Mouse (Mus musculus) adrenal gland, postnatal 36 days (tissue): ENCODE data around the gene Efna4. TPM values are rescaled to one million over a fixed set of nuclear protein-coding genes. Genes with fewer than 3 reads are reported as not detected.

ENCODE experiments used
- DNase-seq, 2 experiments: peaks; one replicate each; pipeline ENCODE4 v3.0.0; 2021; ENCODE audit warnings: mixed read lengths in 1 of 2
- long read RNA-seq, 2 experiments: library from polyadenylated mRNA; stranded (forward); transcript quantifications; one replicate each; pipeline ENCODE4 v2.0.0; 2021; ENCODE audit warnings: borderline sequencing depth in 2 of 2
- total RNA-seq, 2 experiments: library from RNA; stranded (reverse); gene quantifications; 2 replicates each; pipeline ENCODE4 v1.2.3; 2021

Efna4 gene
- 1 to 10 TPM in 1 of 2 experiments, under 1 TPM in 1; 0.93 to 1.3 TPM for total RNA-seq
- long read RNA-seq, experiment 1, partial matches to known transcripts: 0 of 1 reads
- long read RNA-seq, experiment 1, other reads (novel, unspliced or antisense): 1 of 1 reads
- long read RNA-seq, experiment 2, partial matches to known transcripts: 0 of 1 reads
- long read RNA-seq, experiment 2, other reads (novel, unspliced or antisense): 0 of 1 reads

DNA sequence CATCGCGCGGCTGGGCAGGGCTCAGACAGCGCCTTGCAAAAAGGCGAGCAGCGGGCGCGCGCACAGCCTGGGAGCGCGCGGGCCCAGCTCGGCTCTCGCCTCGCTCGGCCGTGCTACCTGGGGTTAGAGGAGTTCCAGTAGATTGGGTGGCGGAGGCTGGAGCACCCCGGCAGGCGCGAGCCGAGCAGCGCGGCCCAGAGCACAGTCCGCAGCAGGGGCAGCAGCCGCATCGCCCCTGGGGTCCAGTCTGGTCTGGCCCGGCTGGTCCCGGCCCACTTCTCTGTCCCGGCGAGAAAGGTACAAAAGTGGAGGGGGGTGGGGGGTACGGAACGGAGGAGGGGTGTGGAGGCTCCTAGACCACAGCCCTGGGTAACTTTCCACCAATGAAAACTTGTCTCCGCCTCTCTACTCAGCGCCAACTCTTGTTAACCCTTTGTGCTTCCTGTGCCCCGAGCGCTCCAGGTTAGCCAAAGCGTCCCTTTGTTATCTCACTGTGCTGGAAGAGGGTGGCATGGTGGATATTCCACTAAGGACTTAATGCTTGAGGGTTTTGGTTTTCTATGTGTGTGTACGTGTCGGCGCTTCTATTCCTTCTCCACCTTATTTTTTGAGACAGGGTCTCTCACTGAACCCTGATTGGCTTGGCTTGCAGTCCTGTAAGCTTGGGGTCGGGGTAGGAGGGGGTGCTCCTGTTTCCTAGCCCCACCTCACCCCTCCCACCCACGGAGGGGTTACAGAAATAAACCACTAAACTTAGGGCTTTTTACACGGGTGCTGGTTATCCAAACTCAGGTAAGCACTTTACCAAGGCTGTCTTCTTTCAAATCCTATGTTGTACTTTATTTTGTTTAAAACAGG is at the start of gene Efna4:
Gene Efna4, minus strand, starts transcription at position 308 of the 858 bp plus-strand sequence.
- DNase-seq: peak; percentile 56 to 70

DNA sequence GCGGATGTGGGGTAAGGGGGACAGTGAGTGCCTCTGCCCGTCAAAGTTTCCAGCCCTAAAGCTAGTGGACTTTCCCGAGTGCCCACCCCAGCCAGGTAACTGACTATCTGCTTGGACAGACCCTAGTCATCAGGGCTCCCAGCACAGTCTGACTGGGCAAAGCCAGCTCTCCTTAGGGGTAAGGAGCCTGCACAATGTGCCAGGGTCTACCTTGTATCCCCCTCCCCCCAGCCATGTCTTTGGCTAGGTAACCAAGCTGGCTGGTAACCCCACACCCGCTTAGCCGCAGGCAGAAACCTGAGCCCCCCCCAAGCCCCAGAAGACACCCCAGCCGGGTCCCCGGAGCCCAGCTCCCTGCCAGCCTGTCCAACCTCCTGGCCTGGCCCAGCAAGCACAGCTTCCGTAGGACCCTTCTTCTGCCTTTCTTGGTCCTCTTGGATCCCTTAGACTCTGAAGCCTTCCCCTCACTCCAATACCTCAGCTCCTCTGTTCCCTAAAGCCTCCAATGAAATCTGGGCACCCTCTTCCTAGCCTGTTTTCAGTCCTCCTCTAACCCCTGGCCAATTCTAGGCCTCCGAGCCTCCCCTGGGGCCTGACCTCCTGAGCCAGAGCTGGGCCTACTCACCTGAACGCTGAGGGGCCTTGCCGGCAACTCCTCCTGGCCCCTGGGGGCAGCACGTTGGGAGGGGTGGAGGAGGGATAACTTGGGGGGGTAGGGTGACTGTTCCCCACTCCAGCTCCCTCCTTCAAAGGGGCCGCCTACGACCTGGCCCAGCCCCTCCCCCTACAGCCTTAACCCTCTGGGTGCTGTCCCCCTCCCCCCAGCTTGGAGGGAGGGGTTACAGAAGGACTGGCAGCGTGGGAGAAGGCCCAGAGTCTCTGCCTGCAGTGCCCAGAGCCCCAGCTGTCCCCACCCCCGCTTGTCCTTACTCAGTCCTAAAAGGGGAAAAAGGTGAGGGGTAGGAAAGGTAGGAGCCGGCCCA is 48.9 kb upstream of the Efna4 start:
- peak in 1 of 2 experiments; percentile 53 for DNase-seq

DNA sequence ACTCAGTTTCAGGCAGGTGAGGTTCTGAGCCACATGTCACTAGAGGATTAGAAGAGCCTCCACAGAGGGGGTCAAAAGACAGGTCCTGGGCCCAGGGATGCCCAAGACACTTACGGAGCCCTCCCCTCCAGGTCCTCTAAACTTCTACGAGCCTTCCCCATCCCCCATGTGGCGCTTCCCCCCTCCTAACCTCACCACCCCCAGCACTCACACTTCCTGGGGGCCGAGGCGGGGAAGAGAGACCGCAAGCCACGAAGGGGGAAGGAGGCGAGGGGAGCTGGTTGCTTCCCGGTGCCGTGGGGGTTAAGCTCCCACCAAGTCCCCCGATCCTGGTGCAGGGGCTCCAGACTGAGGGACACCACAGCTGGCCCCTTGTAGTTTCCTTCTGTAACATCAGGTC is 47.6 kb upstream of the Efna4 start:
- DNase-seq: no peak

DNA sequence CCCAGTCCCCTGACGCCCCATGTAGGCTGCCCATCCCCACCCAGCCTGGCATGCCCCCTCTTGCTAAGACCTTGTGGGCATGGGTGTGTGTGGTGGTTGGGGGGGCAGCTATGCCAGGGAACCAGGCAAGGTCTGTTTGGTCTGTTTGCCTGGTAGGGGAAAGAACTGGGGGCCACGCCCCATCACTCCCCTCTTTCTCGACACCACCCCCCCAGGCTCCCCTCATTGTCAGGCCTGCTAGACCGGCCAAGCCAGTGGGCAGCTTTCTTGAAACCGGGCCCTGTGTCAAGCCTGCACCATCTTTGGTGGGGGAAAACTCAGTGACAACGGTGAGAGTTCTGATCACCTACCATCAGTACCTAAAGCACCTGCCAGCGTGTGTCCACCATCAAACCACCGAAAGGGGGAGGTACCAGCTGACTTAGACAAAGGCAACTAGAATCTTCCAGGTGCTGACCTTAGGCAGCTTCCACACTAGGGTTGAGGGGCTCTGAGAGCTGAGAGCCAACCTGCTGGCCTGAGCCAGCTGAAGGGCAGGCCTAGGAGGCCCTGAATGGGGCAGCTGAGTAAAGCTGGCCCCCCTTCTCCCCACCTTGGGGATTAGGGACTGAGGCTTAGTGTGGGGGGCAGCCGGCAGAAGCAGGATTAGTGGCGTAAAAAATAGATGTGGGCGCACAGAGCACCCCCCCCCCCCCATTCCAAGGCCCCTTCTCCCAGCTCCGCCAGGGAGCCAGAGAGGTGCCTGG is 46.7 kb upstream of the Efna4 start:
- DNase-seq: no peak

DNA sequence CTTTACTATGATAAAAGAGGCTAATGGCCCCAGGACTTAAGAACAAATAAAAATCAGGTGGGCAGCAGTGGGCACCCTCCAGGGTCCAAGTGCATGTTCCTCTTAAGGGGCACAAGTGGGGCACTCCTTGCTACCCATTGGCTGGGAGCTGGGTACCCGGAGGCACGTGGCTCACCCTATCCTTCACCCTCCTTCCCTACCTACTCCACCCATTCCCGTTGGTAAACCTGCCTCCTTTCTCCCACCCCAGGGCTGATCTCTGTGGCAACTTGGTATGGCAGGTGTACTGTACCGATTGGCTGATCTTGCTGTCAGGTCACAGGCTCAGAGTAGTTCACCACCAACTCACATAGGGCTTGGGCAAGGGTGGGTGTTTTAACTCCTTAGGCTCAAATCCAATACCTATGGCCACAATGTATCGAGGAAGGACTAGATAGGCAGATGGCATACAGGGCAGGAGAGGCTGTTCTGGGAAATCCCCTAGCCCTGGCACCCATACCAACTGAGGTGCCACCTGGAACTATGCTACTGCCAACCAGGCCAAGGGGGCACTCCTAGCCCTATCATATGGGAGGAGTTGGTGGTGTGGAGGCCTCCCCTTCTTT is 45.9 kb upstream of the Efna4 start:
- no peak for DNase-seq

DNA sequence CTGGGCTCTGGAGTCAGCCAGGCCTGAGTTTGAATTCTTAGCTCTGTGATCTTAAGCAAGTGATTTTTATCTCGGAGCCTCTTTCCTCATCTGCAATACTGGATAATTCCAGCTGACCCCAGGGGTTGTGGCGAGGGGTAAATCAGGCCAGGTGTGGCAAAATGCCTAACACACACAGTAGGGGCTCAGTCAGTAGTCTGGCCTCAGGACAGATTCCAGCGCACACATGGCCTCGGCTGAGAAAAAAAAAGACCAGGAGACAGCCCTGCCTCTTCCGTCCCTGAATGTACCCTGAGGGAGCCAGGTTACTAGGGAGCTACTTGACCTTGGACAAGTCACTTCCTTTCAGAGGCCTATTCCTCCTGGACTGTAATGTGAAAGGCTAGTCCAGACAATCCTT is 45.1 kb upstream of the Efna4 start:
- DNase-seq: no peak

DNA sequence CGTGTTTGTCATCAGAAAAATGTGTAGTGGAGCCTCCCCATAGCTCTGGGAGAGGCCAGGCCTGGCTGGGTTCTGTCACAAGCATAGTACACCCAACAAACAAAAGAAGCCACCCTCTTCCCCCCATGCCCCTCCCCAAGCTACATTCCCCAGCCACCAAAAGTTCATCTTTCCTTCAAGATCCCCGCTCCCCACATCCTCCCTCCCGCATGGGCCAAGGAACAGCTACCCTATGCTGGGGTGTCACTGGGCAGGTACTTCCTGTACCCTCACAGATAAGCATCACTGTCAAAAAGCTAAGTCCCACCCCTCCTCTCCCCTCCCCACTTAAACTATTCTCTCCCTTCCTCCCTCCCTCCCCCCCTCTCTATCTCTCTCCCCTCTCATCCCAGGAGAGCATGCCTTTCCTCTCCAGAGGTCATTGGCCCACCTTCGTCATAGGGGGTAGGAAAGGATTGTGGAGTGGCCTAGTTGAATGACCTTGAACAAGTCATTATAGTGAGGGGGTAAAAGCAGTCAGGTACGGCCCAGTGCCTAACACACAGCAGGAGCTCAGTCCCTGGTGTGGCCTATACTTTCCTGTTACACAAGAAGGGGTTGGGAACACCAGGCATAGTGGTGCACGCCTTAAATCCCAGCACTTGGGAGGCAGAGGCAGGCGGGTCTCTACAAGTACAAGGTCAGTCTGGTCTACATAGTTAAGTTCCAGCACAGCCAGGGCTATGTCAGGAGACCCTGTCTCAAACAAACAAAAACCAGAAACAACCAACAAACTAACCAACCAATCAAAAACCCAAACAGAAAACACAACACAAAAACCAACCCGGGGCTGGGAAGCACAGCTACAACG is 44.4 kb upstream of the Efna4 start:
- DNase-seq: no peak

DNA sequence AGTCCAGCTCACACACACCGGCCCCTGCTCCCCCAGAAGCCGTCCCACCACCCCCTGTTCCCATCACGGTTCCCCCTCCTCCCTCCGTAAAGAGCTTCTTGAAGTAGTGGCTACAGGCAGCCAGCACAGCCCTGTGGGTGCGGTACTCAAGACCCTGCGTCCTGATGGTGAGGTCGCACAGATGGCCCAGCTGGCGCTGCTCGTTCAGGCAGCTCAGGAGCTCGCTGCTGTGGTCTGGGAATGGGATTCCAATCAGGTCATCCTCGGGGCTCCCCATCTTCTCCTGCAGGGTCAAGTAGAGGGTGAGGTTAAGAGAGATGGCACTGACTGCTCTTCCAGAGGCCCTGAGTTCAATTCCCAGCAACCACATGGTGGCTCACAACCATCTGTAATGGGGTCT is 43.4 kb upstream of the Efna4 start:
- no peak for DNase-seq

DNA sequence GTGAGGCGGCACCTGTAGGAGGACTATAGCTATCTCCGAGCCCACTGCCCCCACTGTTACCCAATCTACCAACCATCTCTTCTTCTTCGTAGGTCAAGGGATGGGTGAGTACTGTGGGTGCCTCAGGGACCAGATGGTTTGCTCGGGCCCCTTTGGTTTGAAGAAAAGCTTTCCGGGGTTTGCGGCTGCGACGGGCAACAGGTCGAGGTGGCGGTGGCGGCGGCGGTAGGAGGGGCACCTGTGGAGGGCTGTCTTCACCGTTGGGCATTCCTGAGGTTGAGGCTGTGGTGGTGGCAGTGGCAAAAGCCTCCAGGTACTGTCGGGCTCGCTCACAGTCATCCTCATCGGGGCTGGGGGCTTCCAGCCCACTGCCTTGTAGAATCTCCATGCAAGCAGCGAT is 42.9 kb upstream of the Efna4 start:
- no peak for DNase-seq

DNA sequence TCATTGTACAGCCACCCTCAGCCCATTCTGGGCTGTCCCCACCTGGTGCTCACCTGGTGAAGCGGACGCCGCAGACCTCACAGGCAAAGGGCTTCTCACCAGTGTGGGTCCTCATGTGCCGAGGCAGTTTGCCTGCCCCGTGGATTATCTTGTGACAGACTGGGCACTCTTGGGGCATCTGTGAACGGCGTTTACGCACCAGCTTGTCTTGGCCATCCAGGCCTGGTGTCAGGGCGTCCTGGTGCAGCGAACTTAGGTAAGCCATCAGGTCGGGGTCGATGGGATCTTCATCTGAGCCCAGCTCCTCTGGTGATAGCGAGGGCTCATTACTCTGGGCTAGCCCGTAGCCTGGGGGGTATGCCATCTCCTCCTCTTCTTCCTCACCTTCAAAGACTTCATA is 42.5 kb upstream of the Efna4 start:
- no peak for DNase-seq

DNA sequence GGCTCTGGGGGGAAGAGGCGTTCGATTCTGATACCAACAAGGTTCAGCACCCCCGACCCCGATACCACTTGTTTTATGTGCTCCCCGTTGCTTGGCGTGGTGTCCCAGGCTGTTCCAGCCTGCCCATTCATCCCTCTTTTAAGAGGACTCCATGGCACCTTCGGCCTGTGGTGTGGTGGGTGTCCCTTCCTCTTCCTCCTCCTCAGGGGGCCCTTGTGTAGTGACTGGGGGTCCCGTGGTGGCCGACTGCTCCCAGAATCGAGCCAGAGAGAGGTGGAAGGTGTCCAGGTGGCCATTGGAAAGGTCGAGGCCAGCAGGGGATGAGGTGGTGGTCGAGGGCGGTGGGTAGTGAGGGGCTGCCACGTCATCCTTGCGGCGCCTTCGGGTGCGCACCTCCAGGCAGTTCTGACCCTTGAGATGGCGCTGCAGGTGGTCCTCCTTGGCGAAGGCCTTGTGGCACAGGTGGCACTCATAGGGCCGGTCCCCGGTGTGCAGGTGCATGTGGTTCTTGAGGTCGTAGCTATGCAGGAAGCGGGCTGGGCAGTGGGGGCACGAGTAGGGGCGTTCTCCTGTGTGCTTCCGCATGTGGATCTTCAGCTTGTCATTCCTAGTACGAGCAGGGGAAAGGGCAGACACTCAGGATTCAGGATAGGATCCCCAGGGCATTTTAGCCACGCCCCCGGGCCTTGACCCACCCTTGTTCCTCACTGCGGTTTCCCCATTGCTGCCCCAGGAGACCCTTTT is 41.7 kb upstream of the Efna4 start:
- DNase-seq: peak in 1 of 2 experiments; percentile 63

DNA sequence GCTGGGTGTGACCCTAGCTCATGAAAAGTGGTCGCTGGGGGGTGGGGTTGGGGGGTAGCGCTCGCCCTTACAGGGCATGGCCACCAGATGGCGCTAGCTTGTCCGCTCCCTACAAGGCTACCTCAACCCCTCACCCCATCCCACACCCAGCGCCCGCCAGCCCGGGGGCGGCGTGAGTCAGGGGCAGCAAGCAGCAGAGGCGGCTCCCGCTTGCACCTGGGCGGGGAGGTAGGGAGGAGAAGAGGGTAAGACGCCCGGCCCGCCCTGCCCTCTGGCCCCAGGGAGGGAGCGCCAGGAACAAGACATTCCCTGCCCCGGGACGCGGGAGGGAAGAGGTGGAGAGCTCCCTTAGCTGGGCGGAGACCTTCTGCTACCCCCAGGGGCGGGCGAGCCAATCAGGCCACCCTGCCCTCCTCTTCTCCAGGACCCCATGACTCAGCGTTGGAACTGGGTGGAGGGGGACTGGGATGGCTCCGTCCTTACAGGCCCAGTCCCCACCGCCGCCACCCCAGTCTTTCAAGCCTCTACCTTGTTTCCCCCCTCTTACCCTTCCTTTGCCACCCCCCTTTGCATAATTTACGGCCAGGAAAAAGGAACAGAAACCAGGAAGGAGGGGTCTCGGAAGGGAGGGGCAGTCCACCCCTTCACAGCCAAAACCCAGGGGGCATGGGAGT is 40.7 kb upstream of the Efna4 start:
- DNase-seq: peak; percentile 78 to 86

DNA sequence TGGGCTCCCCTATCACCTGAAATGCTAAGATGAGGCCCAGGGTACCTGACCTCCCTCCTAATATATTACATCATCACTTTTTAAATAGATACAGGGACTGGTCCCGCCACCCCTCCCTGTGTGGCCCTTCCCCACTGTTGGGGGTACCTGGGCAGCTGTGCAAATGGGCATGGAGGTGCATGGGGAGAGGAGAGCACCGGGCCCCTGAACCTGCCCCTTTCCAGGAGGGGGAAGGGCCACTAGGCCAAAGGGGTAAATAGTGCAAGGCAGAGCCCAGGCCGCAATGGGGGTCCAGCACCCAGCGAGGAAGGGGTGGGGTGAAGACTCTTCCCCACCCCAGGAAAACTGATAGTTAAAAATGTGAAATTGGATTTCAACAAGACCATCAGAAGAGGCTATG is 40.0 kb upstream of the Efna4 start:
- DNase-seq: no peak

DNA sequence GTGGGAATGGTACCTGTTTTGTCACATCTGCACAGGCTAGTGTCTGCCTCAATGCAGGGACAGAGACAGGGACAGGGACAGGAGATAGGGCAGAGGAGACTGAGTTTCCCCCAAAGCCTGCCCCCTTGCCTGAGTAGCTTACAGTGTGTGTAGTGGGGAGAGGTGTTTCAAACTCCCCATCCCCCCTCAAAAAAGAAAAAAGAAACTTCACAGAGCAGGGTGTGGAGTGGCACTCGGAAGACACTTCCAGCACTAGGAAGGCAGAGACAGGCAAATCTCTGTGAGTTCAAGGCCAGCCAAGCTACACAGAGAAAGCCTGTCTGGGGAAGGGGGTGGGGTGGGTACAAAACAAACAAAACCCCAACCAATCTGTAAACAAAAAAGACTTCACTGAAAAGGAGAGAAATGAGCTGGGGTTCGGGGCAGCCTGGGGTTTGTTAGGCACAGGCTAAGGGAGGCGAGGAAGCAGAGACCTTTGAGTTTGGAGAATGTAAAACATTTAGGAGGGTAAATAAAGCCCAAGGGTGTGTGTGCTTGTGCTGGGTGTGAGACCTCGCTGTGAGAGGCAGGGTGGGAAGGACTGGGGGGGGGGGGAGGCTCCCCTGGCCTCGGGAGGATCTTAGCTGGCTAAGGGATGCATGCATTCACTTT is 35.9 kb upstream of the Efna4 start:
- no peak for DNase-seq

DNA sequence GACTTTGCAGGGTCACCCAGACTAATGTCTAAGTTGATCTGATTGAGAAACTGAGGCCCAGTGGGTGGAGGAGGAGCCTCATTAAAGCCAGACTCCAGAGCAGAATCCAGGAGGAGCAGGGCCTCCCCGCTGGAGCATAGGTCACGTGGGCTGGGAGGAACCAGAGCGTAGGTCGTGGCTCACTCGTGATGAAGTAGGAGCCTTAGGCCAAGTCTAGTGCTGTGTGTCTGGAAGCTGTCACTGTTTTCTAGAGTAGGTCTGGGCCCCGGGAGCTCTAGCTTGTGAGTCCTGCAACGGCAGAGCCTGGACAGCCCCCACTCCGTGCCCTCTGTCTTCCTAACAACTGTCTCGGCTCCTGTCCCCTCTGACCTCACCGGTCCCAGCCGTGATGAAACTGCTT is 29.5 kb upstream of the Efna4 start:
- DNase-seq: no peak

DNA sequence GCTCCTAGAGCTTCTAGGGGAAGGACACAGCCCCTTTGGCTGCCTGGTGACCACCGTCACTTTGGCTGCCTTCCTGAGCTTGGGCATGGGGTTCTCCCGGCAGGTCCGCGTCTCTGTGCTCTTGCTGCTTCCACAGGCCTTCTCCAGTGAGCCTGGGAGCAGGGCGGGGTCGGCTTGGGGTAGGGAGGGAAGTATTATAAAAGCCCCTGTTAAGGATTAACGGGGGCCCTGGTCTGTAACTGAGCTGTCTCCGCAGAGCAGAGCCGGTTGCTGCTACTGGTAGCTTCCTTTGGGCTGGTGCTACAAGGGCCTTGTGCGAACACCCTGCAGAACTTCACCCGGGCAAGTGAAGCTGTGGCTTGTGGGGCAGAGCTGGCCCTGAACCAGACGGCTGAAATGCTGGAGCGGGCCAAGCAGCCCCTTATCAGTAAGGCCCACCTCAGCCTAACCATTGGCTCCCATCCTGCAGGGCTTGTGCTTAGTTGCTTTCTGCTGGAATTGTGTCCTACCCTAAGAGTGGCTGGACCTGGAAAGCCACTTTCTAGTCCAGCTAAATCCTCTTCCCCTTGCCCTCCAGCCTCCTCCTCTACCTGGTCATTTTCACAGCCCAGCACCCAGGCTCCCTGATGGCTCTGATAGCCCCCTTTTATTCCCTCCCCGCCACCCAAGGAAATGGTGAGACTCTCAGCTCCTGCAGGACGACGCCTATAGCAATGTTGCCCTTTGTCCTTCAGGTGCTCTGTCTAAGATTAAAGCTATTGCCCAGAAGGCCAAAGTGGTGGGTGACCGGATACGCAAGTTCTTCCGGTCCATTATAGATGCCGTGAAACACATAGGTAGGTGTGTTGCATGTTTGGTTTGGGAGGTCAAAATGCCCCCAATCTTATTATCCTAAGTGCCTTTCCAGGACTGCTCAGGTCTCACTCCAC is 27.9 kb upstream of the Efna4 start:
- DNase-seq: no peak

DNA sequence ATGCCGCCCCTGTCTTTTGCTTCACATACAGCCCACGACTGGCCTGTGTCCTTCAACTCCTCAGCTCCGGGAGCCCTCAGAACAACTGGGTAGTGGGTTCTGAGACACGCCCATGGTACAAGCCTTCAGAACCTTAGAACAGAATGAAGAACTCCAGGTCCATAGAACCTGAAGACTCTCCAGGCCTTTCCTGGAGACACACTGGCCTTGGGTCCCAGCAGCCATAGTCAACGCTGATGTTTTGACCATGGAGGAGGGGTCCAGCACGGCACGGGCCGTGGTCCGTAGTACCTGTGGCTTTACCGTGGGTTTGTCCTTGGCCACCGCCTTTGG is 27.3 kb upstream of the Efna4 start, which contains the start of gene Dcst1:
Gene Dcst1, minus strand, starts transcription at position 101 of the 333 bp plus-strand sequence.
- DNase-seq: no peak
